18 mouse cellular contexts compared by ENCODE assay signal in genomic region chr1:136289803-136290202, GRCm38 (mm10). TPM values are rescaled to one million over a fixed set of nuclear protein-coding genes. Genes with fewer than 3 reads are reported as not detected.
DNase-seq lines count a peak whose midpoint lies in the region; TF ChIP-seq lines count a peak whose summit lies in the region.
"Had no signal": no experiment of that assay in that cellular context is flagged by ENCODE, and none has a peak within 500 bp of the region (broad histone marks: within the 10 kb centered on the region; RNA-seq: fewer than 3 reads in every experiment).

No protein-coding gene starts in this region.

- no peak overlapping the region for H3K27ac ChIP-seq in left cerebral cortex, adult 2 months
- H3K27ac ChIP-seq: embryonic facial prominence, embryonic 15.5 days; intestine, embryonic 15.5 days; liver, embryonic 14.5 days; midbrain, embryonic 15.5 days had no signal

- peak; percentile 59 for TF ChIP-seq CTCF in left cerebral cortex, adult 2 months (IDR thresholded peaks at IDR 0.05)

- intact Hi-C loops in heart, postnatal 25 days (cut with DNase I), result loop anchor here (1.0 to 10.0 kb wide), 2 partner anchors 168 to 235 kb away; no protein-coding TSS in a partner anchor
- intact Hi-C loops in left cerebral cortex, adult 2 months (cut with DNase I), result loop anchor here (2.0 to 5.0 kb wide), 4 partner anchors 55 to 232 kb away; partner anchors contain the start of gene Ddx59

- DNase-seq in heart, adult 8-10 months (ENCODE audit: low spot score), result peak; percentile 7
- DNase-seq in heart, postnatal 25 days (ENCODE audit: low spot score), result no peak
- no peak for DNase-seq in left cerebral cortex, adult 2 months (ENCODE audit: extremely low spot score in 1 of 2, low spot score in 2 of 2)
- DNase-seq in left cerebral cortex, adult 18-20 months (ENCODE audit: low spot score in 2 of 2), result no peak
- DNase-seq in 416B (ENCODE audit: low read depth), result peak; percentile 27
- DNase-seq in MN1 (ENCODE audit: low spot score), result peak; percentile 10
- DNase-seq in natural killer cell, adult 2 months (ENCODE audit: low spot score in 2 of 2), result no peak
- DNase-seq: cerebellum, adult 8-10 months; heart, adult 18-20 months; heart, postnatal 14 days; kidney, postnatal 36 days; left cerebral cortex, postnatal 4 days; lung, postnatal 4 days had no signal

- H3K4me3 ChIP-seq in left cerebral cortex, adult 2 months, result no peak overlapping the region
- H3K4me3 ChIP-seq: embryonic facial prominence, embryonic 15.5 days; intestine, embryonic 15.5 days; midbrain, embryonic 15.5 days had no signal

RNA-seq across cellular contexts. Expression of gene Gpr25, which starts 29.1 kb away (rescaled TPM):
- total RNA-seq in heart, adult 8-10 months (2022), result not detected
- not detected for total RNA-seq in heart, postnatal 25 days (2021)
- 1 to 10 TPM; 5.6 to 6.3 TPM for total RNA-seq in left cerebral cortex, adult 2 months (2021)
- 1 to 10 TPM; 3.8 to 4.2 TPM for total RNA-seq in left cerebral cortex, adult 18-20 months (2021)
- total RNA-seq: adrenal gland, adult 2 months; heart, adult 18-20 months; heart, postnatal 14 days had no signal

RNA-seq across cellular contexts. Expression of gene Inava, which starts 55.7 kb away (rescaled TPM):
- total RNA-seq in heart, adult 8-10 months (2022), result not detected
- not detected for total RNA-seq in heart, postnatal 25 days (2021)
- 1 to 10 TPM; 2.2 to 3.0 TPM for total RNA-seq in left cerebral cortex, adult 2 months (2021)
- total RNA-seq in left cerebral cortex, adult 18-20 months (2021), result 1 to 10 TPM; 1.6 to 2.3 TPM
- total RNA-seq: heart, adult 18-20 months had no signal

RNA-seq across cellular contexts. Expression of gene Camsap2, which starts 56.1 kb away (rescaled TPM):
- 10 to 100 TPM; 17.7 to 24.0 (median 19.5) TPM for total RNA-seq in heart, adult 8-10 months (2022)
- 10 to 100 TPM; 21.4 to 22.8 TPM for total RNA-seq in heart, postnatal 25 days (2021)
- 100 to 1,000 TPM; 137 to 142 TPM for total RNA-seq in left cerebral cortex, adult 2 months (2021)
- total RNA-seq in left cerebral cortex, adult 18-20 months (2021), result 100 to 1,000 TPM; 131 to 133 TPM

Comparison
In these comparisons a context has a peak if more than half of its experiments do, and no peak if none do; other contexts are left out.
1. DNase-seq: peak in heart, adult 8-10 months (single experiment), 416B (single experiment) and MN1 (single experiment); none in heart, postnatal 25 days (single experiment), left cerebral cortex, adult 2 months (0 of 2), left cerebral cortex, adult 18-20 months (0 of 2) and natural killer cell, adult 2 months (0 of 2).
2. RNA of gene Gpr25, which starts 29.1 kb away (total RNA-seq): 5.6 to 6.3 TPM in left cerebral cortex, adult 2 months and 3.8 to 4.2 TPM in left cerebral cortex, adult 18-20 months; not detected in heart, adult 8-10 months and not detected in heart, postnatal 25 days; every median in the first group is over 4 times any median in the second.
3. RNA of gene Camsap2, which starts 56.1 kb away (total RNA-seq): 137 to 142 TPM in left cerebral cortex, adult 2 months and 131 to 133 TPM in left cerebral cortex, adult 18-20 months; 21.4 to 22.8 TPM in heart, postnatal 25 days and 17.7 to 24.0 TPM in heart, adult 8-10 months; every median in the first group is over 4 times any median in the second.